Mouse (Mus musculus): Measurements from ENCODE around the gene Fam72a. TPM values are rescaled to one million over a fixed set of nuclear protein-coding genes. Genes with fewer than 3 reads are reported as not detected.

Gene Fam72a
- polyA plus RNA-seq, 2 experiments = 1.3 TPM

DNA sequence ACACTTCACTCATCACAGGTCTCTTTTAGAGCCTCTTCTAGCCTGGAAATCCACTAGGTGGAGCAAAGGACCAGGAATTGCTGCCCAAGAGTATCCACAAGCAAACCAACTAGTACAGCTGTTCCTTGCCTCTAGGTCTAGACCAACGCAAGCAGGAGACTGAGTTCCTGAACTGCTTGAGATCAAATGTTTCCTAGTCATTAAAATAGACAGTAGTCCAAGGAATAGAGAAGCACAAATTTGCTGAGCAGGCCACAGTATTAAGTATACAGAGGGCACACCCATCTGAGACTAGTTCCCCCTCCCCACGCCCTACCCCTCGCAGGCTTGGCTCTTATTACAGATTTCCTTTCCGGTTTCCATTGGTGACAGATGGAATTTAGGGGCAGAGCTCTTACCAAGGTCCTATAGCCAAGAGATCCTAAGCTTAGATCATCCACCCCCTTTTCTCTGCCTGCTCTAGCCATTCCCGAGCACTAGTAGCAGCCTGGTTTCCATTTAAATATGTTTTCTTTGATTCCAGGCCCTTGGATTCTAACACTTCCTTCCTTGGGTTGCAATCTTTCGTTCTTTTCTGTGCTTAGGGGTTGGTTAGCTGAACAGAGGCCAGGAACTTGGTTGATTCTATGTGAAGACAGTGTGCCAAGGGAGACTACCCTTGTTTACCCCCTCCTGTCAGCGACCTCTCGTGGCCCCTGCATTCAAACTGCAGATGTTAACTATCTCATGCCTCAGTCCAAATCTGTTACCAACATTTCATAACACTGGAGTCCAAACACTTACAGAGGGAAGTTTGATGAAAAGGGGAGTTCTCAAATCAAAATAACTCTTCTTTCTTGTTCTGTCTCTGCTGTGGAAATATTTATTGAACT lies 21.0 kb downstream of the Fam72a start:
- TF ChIP-seq EP300 (IDR thresholded peaks at IDR 0.05; ENCODE audit: low read depth) (no peak), CTCF (IDR thresholded peaks at IDR 0.05; ENCODE audit: low read depth) (peak; percentile 31; the same call in 1 of the 2 replicates)
- H3K4me3 ChIP-seq (ENCODE audit: insufficient read depth in 1 of 2, low read depth in 2 of 2, low read length in 2 of 2) = no peak overlapping the region
- H3K4me1 ChIP-seq (replicated peaks; ENCODE audit: control insufficient read depth in 2 of 2, insufficient read depth in 2 of 2, low read length in 1 of 2) = no peaks in the 10 kb centered on the region
- H3K27ac ChIP-seq = no peak overlapping the region
- H3K9ac ChIP-seq (replicated peaks) = no peak overlapping the region
- H3K27me3 ChIP-seq (ENCODE audit: control insufficient read depth, insufficient read depth, low read length) = no peaks in the 10 kb centered on the region
- 47% methylated on average over 8 of the region's 8 CpGs for WGBS (ENCODE audit: insufficient replicate concordance)
- no peaks in the 10 kb centered on the region for H3K36me3 ChIP-seq (replicated peaks; ENCODE audit: control insufficient read depth, insufficient read depth, low read depth)
- ATAC-seq (ENCODE audit: insufficient read depth) (no peak), DNase-seq (ENCODE audit: low read depth in 3 of 3, low spot score in 3 of 3) (no peak)
- no peak overlapping the region for H3K4me2 ChIP-seq (ENCODE audit: low read depth)
- no peaks in the 10 kb centered on the region for H3K9me3 ChIP-seq (ENCODE audit: control insufficient read depth, low read length)

DNA sequence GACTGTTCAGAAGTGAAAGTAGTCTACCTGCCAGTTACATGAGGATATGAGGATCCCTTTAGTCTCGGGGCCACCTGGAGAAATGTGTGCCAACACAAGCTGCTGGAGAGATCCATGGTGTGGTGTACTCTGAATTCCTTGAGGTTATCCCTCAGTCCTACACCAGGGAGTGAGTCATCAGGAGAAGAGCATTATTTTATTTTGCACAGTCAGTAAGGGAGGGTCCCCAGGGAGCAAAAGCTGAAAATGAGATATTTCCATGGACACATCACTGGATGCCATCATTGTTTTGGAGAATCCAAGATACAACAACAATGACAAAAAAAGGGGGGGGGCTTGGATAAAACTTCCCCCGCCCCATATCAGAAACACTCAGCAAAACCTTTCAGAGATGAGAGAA lies 24.3 kb downstream of the Fam72a start:
- WGBS (ENCODE audit: insufficient replicate concordance) = 57% methylated on average over 2 of the region's 2 CpGs
- Histone ChIP-seq H3K4me3 (ENCODE audit: insufficient read depth in 1 of 2, low read depth in 2 of 2, low read length in 2 of 2) (no peak overlapping the region), H3K9ac (replicated peaks) (no peak overlapping the region), H3K9me3 (ENCODE audit: control insufficient read depth, low read length) (no peaks in the 10 kb centered on the region), H3K27ac (no peak overlapping the region), H3K4me1 (replicated peaks; ENCODE audit: control insufficient read depth in 2 of 2, insufficient read depth in 2 of 2, low read length in 1 of 2) (no peaks in the 10 kb centered on the region), H3K4me2 (ENCODE audit: low read depth) (no peak overlapping the region), H3K27me3 (ENCODE audit: control insufficient read depth, insufficient read depth, low read length) (no peaks in the 10 kb centered on the region), H3K36me3 (replicated peaks; ENCODE audit: control insufficient read depth, insufficient read depth, low read depth) (no peaks in the 10 kb centered on the region)
- no peak for DNase-seq (ENCODE audit: low read depth in 3 of 3, low spot score in 3 of 3)
- no peak for ATAC-seq (ENCODE audit: insufficient read depth)
- TF ChIP-seq CTCF (IDR thresholded peaks at IDR 0.05; ENCODE audit: low read depth) (no peak), EP300 (IDR thresholded peaks at IDR 0.05; ENCODE audit: low read depth) (no peak)

DNA sequence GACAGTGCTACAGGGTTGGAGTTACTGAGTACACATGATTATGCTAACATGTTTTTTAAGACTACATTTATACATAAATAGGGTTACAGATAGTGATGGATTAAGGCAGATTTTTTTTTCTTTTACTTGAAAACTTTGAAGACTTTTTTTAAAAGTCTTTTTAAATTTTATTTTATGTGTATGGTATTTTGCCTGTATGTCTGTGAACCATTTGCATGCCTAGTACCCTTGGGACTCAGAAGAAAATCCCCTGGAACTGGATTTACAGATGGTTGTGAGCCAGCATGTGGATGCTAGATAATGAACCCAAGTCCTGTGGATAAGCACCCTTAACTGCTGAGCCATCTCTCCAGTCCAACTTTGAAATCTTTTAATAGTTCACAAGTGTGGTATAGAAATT lies 25.7 kb downstream of the Fam72a start:
- H3K9ac ChIP-seq (replicated peaks) = no peak overlapping the region
- H3K36me3 ChIP-seq (replicated peaks; ENCODE audit: control insufficient read depth, insufficient read depth, low read depth) = no peaks in the 10 kb centered on the region
- no peak overlapping the region for H3K4me3 ChIP-seq (ENCODE audit: insufficient read depth in 1 of 2, low read depth in 2 of 2, low read length in 2 of 2)
- TF ChIP-seq EP300 (IDR thresholded peaks at IDR 0.05; ENCODE audit: low read depth) (no peak), CTCF (IDR thresholded peaks at IDR 0.05; ENCODE audit: low read depth) (no peak)
- no peak for DNase-seq (ENCODE audit: low read depth in 3 of 3, low spot score in 3 of 3)
- H3K4me2 ChIP-seq (ENCODE audit: low read depth) = no peak overlapping the region
- no peaks in the 10 kb centered on the region for H3K4me1 ChIP-seq (replicated peaks; ENCODE audit: control insufficient read depth in 2 of 2, insufficient read depth in 2 of 2, low read length in 1 of 2)
- no peak for ATAC-seq (ENCODE audit: insufficient read depth)
- no peaks in the 10 kb centered on the region for H3K9me3 ChIP-seq (ENCODE audit: control insufficient read depth, low read length)
- H3K27me3 ChIP-seq (ENCODE audit: control insufficient read depth, insufficient read depth, low read length) = no peaks in the 10 kb centered on the region
- no peak overlapping the region for H3K27ac ChIP-seq

DNA sequence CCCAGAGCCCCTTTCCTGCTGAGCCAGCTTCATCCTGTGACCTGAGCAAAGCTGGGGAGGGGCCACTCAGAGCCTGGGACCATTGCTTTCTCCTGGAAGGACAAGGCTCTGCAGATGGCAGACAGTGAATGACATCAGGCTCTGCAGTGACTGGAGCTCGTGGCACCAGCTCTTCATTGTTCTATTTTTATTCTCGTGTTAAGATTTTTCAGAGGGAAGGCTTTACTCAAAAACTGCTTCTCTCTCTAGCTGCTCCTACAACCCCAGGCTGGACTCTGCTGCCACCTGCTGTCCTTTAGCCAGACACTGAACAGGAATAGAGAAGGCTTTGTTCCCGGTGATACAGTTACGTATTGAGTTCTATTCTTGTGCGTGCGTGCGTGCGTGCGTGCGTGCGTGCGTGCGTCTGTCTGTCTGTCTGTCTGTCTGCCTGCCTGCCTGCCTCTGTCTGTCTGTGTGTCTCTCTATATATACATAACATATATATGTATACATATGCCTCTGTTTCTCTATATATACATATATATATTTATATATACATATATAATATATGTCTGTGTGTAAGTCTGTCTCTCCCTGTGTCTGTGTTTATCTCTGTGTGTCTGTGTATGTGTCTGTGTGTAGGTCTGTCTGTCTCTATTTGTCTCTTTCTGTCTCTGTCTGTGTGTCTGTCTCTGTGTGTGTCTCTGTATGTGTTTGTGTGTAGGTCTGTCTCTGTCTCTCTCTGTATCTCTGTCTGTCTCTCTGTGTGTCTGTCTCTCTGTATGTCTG lies 27.5 kb downstream of the Fam72a start:
- Histone ChIP-seq H3K9me3 (ENCODE audit: control insufficient read depth, low read length) (no peaks in the 10 kb centered on the region), H3K27me3 (ENCODE audit: control insufficient read depth, insufficient read depth, low read length) (no peaks in the 10 kb centered on the region), H3K4me3 (ENCODE audit: insufficient read depth in 1 of 2, low read depth in 2 of 2, low read length in 2 of 2) (no peak overlapping the region), H3K4me2 (ENCODE audit: low read depth) (no peak overlapping the region), H3K4me1 (replicated peaks; ENCODE audit: control insufficient read depth in 2 of 2, insufficient read depth in 2 of 2, low read length in 1 of 2) (no peaks in the 10 kb centered on the region), H3K27ac (no peak overlapping the region), H3K9ac (replicated peaks) (no peak overlapping the region), H3K36me3 (replicated peaks; ENCODE audit: control insufficient read depth, insufficient read depth, low read depth) (no peaks in the 10 kb centered on the region)
- DNase-seq (ENCODE audit: low read depth in 3 of 3, low spot score in 3 of 3) (peak; percentile 42 to 60 (median 44)), ATAC-seq (ENCODE audit: insufficient read depth) (peak; percentile 62; the same call in 1 of the 2 replicates)
- 4% methylated on average over 13 of the region's 13 CpGs for WGBS (ENCODE audit: insufficient replicate concordance)
- TF ChIP-seq CTCF (IDR thresholded peaks at IDR 0.05; ENCODE audit: low read depth) (peak; percentile 88), EP300 (IDR thresholded peaks at IDR 0.05; ENCODE audit: low read depth) (no peak)

DNA sequence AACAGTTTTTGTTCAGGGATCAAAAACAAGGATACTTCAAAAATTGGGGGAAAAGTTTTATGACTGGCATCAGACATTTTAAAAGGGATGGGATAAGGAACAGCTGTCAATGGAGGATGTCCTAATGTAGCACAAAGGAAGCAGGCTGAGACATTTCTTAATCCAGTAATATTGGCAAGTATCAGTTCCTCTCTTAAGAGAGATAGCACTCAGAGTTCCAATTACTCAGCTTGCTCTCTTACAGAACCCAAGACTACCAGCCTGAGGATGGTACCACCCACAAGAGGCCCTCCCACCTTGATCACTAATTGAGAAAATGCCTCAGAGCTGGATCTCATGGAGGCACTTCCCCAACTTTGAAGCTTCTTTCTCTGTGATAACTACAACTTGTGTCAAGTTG lies 32.8 kb downstream of the Fam72a start:
- Histone ChIP-seq H3K4me2 (ENCODE audit: low read depth) (no peak overlapping the region), H3K27ac (no peak overlapping the region)

More for the DNA sequence above, 32.8 kb downstream of the Fam72a start:
- H3K4me1 ChIP-seq (replicated peaks; ENCODE audit: control insufficient read depth in 2 of 2, insufficient read depth in 2 of 2, low read length in 1 of 2) = no peaks in the 10 kb centered on the region
- ATAC-seq (ENCODE audit: insufficient read depth) = no peak
- H3K4me3 ChIP-seq (ENCODE audit: insufficient read depth in 1 of 2, low read depth in 2 of 2, low read length in 2 of 2) = no peak overlapping the region
- DNase-seq (ENCODE audit: low read depth in 3 of 3, low spot score in 3 of 3) = no peak
- no peaks in the 10 kb centered on the region for H3K27me3 ChIP-seq (ENCODE audit: control insufficient read depth, insufficient read depth, low read length)
- no peaks in the 10 kb centered on the region for H3K36me3 ChIP-seq (replicated peaks; ENCODE audit: control insufficient read depth, insufficient read depth, low read depth)
- no peak overlapping the region for H3K9ac ChIP-seq (replicated peaks)
- no peaks in the 10 kb centered on the region for H3K9me3 ChIP-seq (ENCODE audit: control insufficient read depth, low read length)
- no peak for TF ChIP-seq CTCF (IDR thresholded peaks at IDR 0.05; ENCODE audit: low read depth)
- no peak for TF ChIP-seq EP300 (IDR thresholded peaks at IDR 0.05; ENCODE audit: low read depth)

All from liver, embryonic 14.5 days (tissue).